Mouse (Mus musculus) midbrain, embryonic 16.5 days (tissue): ENCODE results near the gene Cd300lg. TPM values are rescaled to one million over a fixed set of nuclear protein-coding genes. Genes with fewer than 3 reads are reported as not detected.

Source experiments
- ATAC-seq: fragments of 200-750 bp; cut with Nextera tagmentation; 2 replicates; pipeline ENCODE4 v1.8.0; 2017; ENCODE audit warnings: moderate TSS enrichment
- H3K27ac ChIP-seq: fragments of 300-500 bp; sonication (generic); 2 replicates; pipeline ENCODE4 v1.5.1; 2014; ENCODE audit warnings: mild to moderate bottlenecking, low read length, mixed read lengths
- H3K27me3 ChIP-seq: fragments of 300-500 bp; sonication (generic); 2 replicates; pipeline ENCODE4 v1.6.1; 2014; ENCODE audit warnings: low read depth, low read length, mixed read lengths; ENCODE audit not compliant: control insufficient read depth, insufficient read depth
- H3K36me3 ChIP-seq: fragments of 300-500 bp; sonication (generic); 2 replicates; pipeline ENCODE4 v1.6.1; 2014; ENCODE audit warnings: mild to moderate bottlenecking, low read length, moderate library complexity, mixed read lengths; ENCODE audit not compliant: control insufficient read depth, insufficient read depth
- H3K4me1 ChIP-seq: fragments of 300-500 bp; sonication (generic); 2 replicates; pipeline ENCODE4 v1.6.1; 2014; ENCODE audit warnings: mild to moderate bottlenecking, low read length, mixed read lengths; ENCODE audit not compliant: control insufficient read depth, insufficient read depth
- H3K4me2 ChIP-seq: fragments of 300-500 bp; sonication (generic); 2 replicates; pipeline ENCODE4 v1.6.1; 2014; ENCODE audit warnings: mild to moderate bottlenecking, low read length, mixed read lengths
- H3K4me3 ChIP-seq: fragments of 300-500 bp; sonication (generic); 2 replicates; pipeline ENCODE4 v1.5.1; 2014; ENCODE audit warnings: low read depth, mild to moderate bottlenecking, low read length, moderate library complexity, mixed read lengths
- H3K9ac ChIP-seq: fragments of 300-500 bp; sonication (generic); 2 replicates; pipeline ENCODE4 v1.6.1; 2014; ENCODE audit warnings: low read depth, low read length, mixed read lengths
- H3K9me3 ChIP-seq: fragments of 300-500 bp; sonication (generic); replicated peaks from 2 replicates; pipeline ENCODE4 v1.6.1; 2014; ENCODE audit warnings: mild to moderate bottlenecking, low read length, mixed read lengths; ENCODE audit not compliant: control insufficient read depth, poor library complexity, severe bottlenecking
- WGBS: fragments of 180-500 bp; shearing (Covaris S2); extraction: QIAGEN DNeasy Blood & Tissue Kit; methylation state at CpG from one replicate; pipeline ENCODE4 v1.1.7; 2014; 5-methylcytosine and 5-hydroxymethylcytosine counted together
- polyA plus RNA-seq: library from polyadenylated mRNA; unstranded; fragments of >200 nt; fragmentation: Nextera tagmentation; extraction: Ambion mirVana; gene quantifications from 2 replicates; pipeline ENCODE4 v1.2.1, GENCODE M21; 2015

Cd300lg gene
- 0.23 and 0.46 TPM in 2 replicates for polyA plus RNA-seq

DNA sequence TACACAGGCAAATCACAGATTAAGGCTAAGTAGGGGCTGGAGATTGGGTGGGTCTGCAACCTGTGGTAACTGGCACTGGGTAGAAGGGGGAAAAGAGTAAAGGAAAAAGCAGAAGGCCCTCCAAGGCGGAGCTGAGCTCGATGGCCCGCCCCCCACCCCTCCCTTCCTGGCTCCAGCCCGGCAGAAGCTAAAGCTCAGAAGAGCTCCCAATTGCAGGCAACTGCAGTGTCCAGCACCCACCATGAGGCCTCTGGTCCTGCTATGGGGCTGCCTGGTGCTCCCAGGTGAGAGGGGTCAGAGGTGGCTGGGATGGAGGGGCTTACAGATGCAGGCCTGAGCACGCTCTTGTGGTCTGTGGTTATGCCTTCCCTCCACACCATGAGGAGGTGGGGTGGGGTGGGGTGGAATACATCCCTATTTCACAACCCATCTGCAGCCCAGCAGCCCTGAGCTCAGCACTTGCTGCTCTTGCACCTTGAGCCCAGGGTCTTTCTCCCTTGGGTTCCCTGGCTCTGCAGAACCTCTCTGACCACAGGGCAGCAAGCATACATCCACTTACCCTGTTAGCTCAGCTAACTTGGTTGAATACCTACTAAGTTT, at the start of gene Cd300lg:
Gene Cd300lg, plus strand, starts transcription at position 160 of the 600 bp plus-strand sequence.
- H3K9ac ChIP-seq, result no peak within 1 kb of the TSS
- H3K4me2 ChIP-seq, result no peak within 1 kb of the TSS
- no peaks in the 10 kb centered on the region for H3K27me3 ChIP-seq
- ATAC-seq, result no peak
- H3K9me3 ChIP-seq, result peaks cover 11% of the 10 kb centered on the region; the same call in 1 of the 2 replicates
- 66% methylated on average over 5 of the region's 5 CpGs for WGBS
- no peak within 1 kb of the TSS for H3K27ac ChIP-seq
- H3K36me3 ChIP-seq, result no peaks in the 10 kb centered on the region; the same call in 1 of the 2 replicates
- no peaks in the 10 kb centered on the region for H3K4me1 ChIP-seq
- H3K4me3 ChIP-seq, result no peak within 1 kb of the TSS

DNA sequence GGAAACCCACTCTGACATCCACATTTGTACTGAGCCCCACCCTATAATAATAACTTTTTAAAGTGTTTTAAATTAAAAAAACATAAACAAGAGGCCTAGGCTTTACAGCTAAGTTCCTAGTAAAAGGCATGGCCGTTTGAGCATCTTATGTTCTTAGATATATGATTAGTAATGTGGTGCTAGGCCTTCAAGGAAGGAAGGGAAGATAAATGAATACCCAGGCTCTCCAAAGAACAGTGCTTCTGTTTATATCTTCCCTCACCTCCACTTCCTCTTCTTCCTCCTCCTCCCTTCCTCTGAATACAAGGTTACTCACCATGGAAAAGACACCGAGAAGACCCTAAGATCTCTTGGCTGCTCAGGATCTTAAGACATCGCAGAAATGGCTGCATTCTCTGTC, 49.5 kb upstream of the Cd300lg start:
- WGBS, result 82% methylated on average over 3 of the region's 3 CpGs
- no peak for ATAC-seq

DNA sequence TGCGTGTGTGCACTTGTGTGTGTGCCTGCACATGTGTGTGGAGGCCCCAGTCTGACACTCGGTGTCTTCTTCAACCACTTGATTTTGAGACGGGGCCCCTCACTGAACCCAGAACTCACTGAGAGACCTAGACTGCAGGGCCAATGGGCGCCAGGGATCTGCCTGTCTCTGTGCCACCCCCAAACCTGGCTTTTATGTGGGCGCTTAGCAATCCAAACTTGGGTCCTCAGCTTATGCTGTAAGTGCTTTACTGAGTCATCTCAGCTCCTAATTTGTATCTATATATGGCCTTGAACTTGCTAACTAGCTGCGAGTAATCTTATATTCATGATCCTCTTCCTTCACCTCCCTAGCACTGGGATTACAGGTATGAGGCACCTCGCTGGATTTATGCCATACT, 48.9 kb upstream of the Cd300lg start:
- Histone ChIP-seq H3K27ac (no peak overlapping the region), H3K27me3 (no peaks in the 10 kb centered on the region), H3K9me3 (no peaks in the 10 kb centered on the region), H3K4me2 (no peak overlapping the region), H3K36me3 (peaks cover 3% of the 10 kb centered on the region), H3K4me3 (no peak overlapping the region), H3K9ac (no peak overlapping the region), H3K4me1 (no peaks in the 10 kb centered on the region)
- ATAC-seq, result no peak
- whole genome bisulfite sequencing, result 89% methylated on average over 7 of the region's 7 CpGs

More for the DNA sequence above, 49.5 kb upstream of the Cd300lg start:
- Histone ChIP-seq H3K4me1 (no peaks in the 10 kb centered on the region), H3K36me3 (peaks cover 3% of the 10 kb centered on the region; the same call in 1 of the 2 replicates), H3K27ac (no peak overlapping the region), H3K4me2 (no peak overlapping the region), H3K27me3 (no peaks in the 10 kb centered on the region), H3K4me3 (no peak overlapping the region), H3K9me3 (no peaks in the 10 kb centered on the region), H3K9ac (no peak overlapping the region)

DNA sequence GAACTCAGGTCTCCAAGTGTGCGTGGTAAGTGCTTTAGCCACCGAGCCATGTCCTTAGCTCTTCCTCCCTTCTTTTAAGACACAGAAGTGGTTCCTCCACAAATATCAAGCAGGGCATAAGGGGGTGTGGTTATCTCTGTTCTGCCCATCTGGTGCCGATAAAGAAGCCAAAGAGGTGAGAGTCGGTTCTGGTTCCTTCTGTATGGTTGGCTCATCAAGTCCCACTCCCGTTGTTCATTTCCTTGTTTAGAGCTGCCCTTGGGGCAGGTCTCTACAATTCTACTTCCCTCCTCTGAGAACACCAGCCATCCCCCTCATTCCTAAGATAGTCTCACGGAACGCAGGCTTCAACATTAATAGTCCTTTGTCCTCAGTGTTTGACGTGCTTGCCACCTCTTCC, 47.2 kb upstream of the Cd300lg start:
- no peaks in the 10 kb centered on the region for H3K27me3 ChIP-seq
- H3K4me1 ChIP-seq, result no peaks in the 10 kb centered on the region
- no peak overlapping the region for H3K4me3 ChIP-seq
- ATAC-seq, result no peak
- H3K27ac ChIP-seq, result no peak overlapping the region
- no peaks in the 10 kb centered on the region for H3K9me3 ChIP-seq
- no peak overlapping the region for H3K4me2 ChIP-seq
- H3K36me3 ChIP-seq, result peaks cover 3% of the 10 kb centered on the region
- 84% methylated on average over 8 of the region's 8 CpGs for WGBS
- H3K9ac ChIP-seq, result no peak overlapping the region

DNA sequence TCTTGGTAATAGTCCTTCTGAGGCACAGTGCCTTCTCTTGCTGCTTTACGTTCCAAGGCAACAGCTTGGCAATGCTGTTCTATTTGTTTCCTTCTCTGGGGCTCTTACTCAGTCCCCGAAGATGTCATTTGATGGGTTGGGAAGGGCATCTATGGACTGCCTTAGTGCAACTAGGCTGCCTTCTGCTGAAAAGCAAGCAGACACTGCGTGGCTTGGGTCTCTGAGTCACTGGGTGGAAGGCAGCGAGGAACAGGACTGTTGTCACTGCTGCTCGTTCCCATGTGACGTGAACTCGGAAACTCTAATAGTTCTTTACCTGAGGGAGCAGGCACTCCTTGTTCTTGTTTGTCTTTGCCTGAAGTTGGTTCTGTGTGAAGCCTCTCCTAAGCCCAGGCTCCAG, 45.4 kb upstream of the Cd300lg start:
- Histone ChIP-seq H3K27ac (no peak overlapping the region), H3K4me2 (no peak overlapping the region), H3K4me3 (no peak overlapping the region), H3K9ac (no peak overlapping the region), H3K36me3 (peaks cover 3% of the 10 kb centered on the region), H3K4me1 (no peaks in the 10 kb centered on the region), H3K9me3 (no peaks in the 10 kb centered on the region), H3K27me3 (no peaks in the 10 kb centered on the region)
- no peak for ATAC-seq
- WGBS, result 97% methylated on average over 7 of the region's 7 CpGs

DNA sequence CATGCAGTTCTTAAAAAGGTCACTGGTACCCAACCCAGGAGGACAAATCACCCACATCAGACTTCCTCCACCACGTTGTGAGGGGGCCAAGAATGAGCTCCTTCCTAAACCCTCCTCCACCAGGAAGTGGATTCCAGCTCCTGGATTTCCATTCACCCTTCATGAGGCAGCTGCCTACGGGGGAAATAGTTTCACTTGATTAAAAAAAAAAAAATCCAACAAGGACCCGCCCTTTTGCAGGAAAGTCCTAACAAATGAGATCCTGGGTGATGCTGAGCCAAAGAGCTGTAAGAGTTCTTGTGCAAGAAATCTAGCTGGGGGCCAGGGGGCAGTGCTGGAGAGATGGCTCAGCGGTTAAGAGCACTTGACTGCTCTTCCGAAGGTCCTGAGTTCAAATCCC, 43.1 kb upstream of the Cd300lg start:
- WGBS, result 56% methylated on average over 5 of the region's 5 CpGs

DNA sequence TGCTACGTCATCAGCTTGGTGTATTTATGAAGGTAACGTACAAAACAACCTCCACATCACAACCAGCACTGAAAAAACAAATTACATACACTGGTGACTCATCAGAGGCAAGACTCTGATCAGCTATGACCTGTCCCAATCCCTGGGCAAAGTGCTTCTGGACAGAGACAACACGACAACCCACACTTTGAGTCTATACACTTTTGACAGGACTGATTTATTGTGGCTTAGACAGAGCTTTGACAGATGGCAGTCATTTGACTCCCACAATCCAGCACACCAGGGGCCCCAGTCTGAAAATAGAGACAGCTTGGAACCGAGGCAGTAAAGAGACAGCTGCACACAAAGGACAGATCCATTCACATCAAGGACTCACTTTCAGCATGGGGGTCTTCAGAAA, 41.8 kb upstream of the Cd300lg start:
- Histone ChIP-seq H3K4me1 (no peaks in the 10 kb centered on the region), H3K4me2 (no peak overlapping the region), H3K27me3 (no peaks in the 10 kb centered on the region), H3K27ac (no peak overlapping the region), H3K4me3 (no peak overlapping the region), H3K9me3 (no peaks in the 10 kb centered on the region), H3K9ac (no peak overlapping the region), H3K36me3 (peaks cover 6% of the 10 kb centered on the region)
- WGBS, result 55% methylated on average over 4 of the region's 4 CpGs
- ATAC-seq, result no peak

More for the DNA sequence above, 43.1 kb upstream of the Cd300lg start:
- H3K4me3 ChIP-seq, result no peak overlapping the region
- H3K36me3 ChIP-seq, result peaks cover 3% of the 10 kb centered on the region
- H3K27me3 ChIP-seq, result no peaks in the 10 kb centered on the region
- H3K27ac ChIP-seq, result no peak overlapping the region
- no peak for ATAC-seq
- H3K9ac ChIP-seq, result no peak overlapping the region
- H3K4me1 ChIP-seq, result no peaks in the 10 kb centered on the region
- H3K4me2 ChIP-seq, result no peak overlapping the region
- no peaks in the 10 kb centered on the region for H3K9me3 ChIP-seq

DNA sequence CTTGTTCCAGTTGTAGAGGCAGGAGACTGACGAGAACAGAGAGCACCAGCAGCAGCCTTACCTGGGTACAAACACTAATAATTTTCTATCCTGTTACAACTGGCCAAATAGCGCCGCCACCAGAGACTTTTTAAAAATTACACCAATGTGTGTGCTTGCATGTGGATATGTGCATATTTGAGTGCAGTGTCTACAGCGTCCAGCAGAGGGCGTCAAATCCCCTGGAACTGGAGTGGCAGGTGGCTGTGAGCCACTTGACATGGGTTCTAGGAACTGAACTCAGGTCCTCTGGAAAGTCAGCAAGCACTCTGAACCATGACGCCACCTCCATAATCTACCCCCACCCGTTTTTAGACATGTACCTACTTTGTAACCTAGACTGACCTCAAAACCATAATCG, 37.1 kb upstream of the Cd300lg start:
- no peak for ATAC-seq
- 90% methylated on average over 8 of the region's 8 CpGs for WGBS
- Histone ChIP-seq H3K4me2 (no peak overlapping the region), H3K27me3 (no peaks in the 10 kb centered on the region), H3K4me1 (no peaks in the 10 kb centered on the region), H3K27ac (no peak overlapping the region), H3K9ac (no peak overlapping the region), H3K4me3 (no peak overlapping the region), H3K9me3 (no peaks in the 10 kb centered on the region), H3K36me3 (peaks cover 16% of the 10 kb centered on the region)

DNA sequence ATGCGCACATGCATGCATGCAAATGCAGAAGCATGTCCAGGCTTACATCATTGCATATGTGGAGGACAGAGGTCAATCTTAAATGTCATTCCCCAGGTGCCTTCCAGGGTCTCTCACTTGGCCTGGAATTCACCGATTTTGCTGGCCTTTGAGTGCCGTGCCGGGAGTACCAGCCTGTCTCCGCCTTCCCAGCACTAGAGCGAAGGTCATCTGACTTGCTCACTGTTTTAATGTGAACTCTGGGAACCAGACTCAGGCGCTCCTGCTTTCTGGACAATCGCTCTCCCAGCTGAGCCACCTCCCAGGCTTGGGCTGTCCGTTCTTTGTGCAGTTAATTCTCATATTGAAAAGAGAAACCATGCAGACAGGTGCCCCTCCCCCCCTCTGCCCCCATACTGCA, 35.0 kb upstream of the Cd300lg start:
- H3K36me3 ChIP-seq, result peaks cover 20% of the 10 kb centered on the region
- no peak for ATAC-seq
- H3K4me1 ChIP-seq, result no peaks in the 10 kb centered on the region
- H3K27ac ChIP-seq, result no peak overlapping the region
- H3K27me3 ChIP-seq, result no peaks in the 10 kb centered on the region
- H3K9ac ChIP-seq, result no peak overlapping the region
- no peak overlapping the region for H3K4me3 ChIP-seq
- no peak overlapping the region for H3K4me2 ChIP-seq
- no peaks in the 10 kb centered on the region for H3K9me3 ChIP-seq
- WGBS, result 46% methylated on average over 9 of the region's 9 CpGs
